Mouse (Mus musculus) lung, adult 2 months (tissue): Measurements from ENCODE around the gene Nfe2l3.

ENCODE experiments used
- CTCF ChIP-seq: fragments of 200-500 bp; IDR thresholded peaks from 2 replicates; pipeline ENCODE4 v1.5.1; 2011; ENCODE audit warnings: mild to moderate bottlenecking, low read length, control low read depth; ENCODE audit not compliant: insufficient read depth
- POLR2A ChIP-seq: fragments of 200-500 bp; IDR thresholded peaks from 2 replicates; pipeline ENCODE4 v1.6.1; 2011; ENCODE audit warnings: low read depth, mild to moderate bottlenecking, control low read depth, low read length, borderline replicate concordance; ENCODE audit errors: extremely low read depth

DNA sequence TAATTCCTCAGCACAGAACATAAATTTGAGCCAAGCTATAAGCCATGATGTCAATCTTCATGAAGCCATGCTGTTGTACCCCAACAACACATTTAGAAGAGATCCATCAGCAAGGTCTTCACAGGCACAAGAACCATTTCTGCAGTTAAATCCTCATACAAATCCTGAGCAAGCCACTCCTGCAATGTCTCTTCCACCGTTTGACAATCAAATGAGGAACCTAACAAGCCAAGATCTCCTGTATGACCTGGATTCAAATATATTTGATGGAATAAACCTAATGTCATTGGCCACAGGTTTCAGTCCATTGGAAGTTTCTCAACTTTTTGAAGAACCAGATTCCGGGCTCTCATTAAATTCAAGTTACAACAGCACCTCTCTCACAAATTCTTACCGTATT, 24.8 kb downstream of the Nfe2l3 start:
- no peak for TF ChIP-seq CTCF
- no peak for TF ChIP-seq POLR2A
